Mouse (Mus musculus): ENCODE results near the gene 4930412O13Rik.

Gene 4930412O13Rik

DNA sequence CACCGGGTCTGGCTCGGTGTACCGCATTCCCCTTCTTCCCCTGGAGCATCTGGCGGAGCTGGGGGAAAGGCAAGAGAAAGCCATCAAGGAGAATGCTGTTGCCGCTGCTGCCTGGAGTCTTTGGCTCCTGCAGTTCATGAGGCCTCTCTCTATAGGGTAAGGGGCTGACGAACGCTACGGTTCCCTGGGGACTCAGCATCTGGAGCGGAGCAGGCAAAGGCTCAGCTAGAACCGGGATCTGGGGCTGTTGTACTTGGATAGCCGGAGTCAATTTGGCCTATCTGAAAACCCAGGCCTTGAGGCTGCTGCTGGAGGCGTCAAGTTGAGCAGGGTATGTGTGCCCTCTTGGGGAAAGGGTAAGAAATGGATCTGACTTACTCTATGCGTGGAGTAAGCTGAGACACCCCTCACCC lies 565 bp downstream of the 4930412O13Rik start:
- DNase-seq: no peak

DNA sequence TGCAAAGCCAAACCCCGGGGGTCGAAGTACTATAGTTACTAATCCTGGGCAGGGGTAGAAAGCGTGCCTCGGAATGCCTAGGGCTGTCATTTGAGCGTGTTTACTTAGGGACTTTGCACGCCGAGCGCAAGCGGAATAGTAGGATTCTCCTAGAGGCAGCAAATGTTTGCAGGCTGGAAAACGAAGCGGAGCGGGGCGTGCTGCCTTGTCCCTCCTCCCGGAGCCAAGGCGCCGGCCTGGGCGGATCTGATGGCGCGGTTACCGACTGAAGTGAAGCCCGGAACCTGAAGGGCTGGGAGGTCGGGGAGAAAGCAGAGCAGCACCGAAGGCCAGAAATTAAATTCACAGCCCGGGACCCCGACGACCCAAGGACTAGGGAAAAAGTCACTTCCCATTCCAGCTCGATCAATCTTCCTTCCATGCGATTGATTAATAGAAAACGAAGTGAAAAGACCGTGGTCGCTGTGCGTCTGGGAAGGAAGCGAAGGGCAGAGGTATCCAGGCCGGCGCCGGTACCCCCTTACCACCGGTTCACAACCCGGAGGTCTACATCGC lies 1.4 kb downstream of the 4930412O13Rik start:
- peak in 1 of 2 experiments; percentile 25 for DNase-seq

DNA sequence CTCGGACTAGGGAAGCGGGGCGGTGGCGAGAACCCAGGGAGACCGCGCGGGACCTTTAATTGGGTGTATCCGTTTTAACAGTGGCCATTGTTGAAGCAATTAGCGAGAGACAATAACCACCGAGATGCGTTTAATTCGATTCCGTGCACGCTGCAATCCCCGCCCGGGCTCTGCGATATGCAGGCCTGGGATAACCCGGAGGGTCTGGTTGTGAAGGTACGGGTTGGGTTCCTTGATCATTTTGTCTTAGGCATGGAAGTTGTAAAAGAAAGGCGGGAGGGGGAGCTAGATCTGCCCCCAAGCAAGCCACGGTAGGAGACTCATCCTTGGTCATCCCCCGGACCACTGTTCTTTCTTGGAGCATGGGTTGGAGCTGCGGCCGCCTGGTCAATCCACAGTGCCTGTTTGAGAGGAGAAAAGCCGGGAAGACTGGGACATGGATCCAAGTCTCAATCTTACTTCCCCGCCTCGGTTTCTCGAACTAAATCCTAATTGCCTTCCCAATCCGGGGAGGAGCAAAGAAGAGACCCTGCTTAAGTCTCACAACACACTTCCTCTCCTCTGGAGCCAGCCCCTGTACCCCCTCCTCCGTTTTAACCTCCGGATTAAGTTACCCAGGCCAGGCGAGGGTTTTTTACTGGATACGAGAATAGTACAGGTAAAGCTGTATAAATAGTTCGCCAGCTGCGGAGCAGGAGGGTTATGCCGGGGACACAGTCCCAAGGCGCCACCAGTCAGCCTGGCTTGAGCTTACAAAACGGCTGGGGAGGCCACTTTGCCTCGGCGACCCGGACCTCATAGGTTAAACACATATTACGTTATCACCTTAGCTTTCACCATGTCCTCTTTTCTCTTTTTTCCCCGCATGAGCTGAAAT lies 2.1 kb downstream of the 4930412O13Rik start:
- DNase-seq: peak in 1 of 2 experiments; percentile 36

DNA sequence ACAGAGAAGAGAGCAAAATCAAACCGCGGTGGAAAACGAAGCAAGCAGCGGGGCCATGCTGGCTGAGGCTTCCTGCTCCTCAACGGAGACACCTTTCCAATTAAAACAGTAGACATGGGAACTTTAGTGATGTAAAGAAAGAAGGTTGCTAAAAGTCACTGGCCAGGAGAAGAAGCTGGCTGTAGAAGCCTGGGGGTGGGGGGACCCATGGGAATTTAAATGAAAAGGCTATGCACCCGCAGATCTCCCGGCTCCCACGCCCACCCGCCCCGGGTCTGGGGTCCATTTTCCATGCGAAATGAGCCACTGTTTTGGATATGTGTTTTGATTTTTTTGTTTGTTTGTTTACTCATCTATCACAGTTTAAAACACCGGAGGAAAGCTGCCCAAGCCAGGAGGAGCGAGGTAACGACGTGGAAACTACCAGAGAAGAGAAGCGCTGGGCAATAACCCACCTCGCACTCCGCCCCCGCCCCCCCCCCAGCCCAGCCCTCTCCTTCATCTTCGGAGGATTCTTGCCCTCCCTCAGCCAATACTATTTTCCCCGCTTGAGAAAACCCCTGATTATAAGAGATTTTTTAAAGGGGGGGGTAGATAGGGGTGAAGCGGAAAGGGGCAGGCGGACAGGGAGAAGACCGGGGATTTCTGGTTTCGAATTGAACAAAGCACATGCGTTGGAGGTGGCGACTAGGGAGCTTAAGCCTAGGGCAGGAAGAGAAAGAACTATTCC lies 2.9 kb downstream of the 4930412O13Rik start:
- DNase-seq: no peak

DNA sequence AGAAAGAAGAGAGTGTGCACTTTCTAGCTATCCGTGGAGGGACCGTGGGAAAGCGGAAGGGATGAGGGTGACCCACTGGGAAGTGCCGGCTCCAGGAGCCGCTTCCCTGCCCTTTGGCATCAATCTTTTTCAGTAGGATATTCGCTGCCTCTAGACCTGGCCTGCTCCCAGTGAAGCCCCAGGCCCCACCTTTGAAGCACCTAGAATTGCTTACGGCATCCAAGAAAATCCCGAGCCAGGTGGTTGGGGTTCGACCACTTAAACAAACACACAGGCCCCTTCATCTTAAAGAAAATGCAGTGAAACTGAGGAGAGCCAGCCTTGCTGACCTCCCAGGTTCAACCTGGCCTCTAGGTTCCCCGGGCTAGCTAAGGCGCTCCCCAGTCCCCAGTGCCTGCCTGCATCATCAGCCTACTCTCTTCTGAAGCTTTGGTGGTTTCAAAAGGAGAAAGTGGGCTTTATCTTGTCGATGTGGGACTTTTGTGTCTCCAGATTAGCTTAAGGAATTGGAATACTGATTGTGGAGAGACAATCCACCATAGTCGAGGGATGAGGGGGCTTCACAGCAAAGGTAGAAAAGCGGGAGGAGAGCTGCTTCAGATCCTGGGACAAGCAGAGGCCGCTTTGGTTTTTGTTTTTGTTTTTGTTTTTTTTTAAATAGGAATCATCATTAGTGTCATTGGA lies 3.6 kb downstream of the 4930412O13Rik start:
- DNase-seq: peak in 1 of 2 experiments; percentile 17

DNA sequence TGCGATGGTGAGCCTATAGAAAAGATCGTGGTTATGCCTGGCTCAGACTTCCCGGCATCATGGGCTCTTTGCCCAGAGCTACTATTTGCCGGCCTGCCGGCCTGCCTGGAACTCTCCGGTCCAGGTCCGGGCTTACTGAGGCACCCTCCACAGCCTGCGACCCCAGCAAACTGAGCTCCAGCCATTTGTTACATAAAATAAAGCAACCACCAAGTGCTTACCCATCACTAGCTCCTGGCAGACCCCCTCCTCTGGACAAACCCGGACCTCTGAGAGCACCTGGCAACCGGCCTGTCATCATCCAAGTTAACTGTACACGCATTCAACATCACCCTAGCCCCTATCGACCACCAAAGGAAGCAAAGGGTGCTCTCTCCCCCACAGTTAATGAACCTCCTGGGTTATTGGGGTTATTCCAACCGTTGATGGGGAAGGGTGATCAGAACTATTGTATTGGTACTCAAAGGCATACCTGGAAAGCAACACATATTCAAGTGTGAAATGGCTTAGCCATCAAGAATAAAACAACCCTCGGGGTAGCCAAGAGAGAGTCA lies 4.2 kb downstream of the 4930412O13Rik start:
- no peak for DNase-seq

DNA sequence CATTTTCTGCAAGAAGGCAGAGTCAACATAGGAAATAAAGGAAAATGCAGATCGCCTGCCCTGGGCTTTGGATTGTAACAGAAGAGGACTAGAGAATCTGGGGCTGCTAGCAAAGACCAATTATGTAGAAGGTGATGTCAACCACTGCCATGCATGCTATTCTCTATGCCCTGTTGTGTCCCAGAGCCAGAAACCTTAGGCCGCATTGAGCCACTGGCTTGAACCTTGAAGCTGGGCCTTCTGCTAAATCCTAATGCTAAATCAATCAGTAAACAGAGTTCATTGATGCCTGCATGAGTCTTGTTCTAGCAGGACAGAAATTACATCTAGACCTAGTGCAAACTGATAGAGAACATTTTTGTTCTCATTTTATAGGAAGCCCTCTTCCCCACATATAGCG lies 5.0 kb downstream of the 4930412O13Rik start:
- DNase-seq: no peak

DNA sequence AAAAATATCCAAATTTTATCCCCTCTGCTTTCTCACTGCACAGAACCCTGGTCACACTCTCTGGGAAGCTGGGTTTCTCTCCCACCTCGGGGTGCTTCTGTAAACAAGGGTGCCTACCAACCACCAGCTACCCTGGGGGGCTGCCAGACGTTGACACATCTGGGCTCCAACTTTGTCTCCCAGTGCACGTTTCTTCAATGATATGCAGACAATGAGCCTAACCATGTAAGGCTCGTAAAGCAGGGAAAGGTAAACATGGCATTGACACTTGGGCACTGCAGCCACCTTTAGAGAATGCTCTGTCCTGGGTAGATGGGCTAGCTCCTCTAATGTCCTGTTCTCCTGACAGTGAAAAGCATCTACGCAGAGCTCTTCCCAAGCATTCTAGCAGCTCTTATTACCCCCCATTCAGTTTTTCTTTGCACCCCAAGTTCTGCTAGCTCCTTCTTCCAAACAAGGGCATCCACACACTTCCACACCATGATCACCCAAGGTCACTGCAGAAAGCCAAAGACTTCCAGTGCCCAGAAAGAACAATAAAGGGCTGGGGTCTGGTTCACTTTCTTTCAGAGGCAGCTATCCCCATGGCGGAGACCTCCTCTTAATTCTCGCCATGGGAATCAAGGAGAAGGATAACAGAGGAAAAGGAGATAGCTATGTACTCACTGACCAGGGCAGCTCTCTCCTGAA lies 6.0 kb downstream of the 4930412O13Rik start:
- no peak for DNase-seq

DNA sequence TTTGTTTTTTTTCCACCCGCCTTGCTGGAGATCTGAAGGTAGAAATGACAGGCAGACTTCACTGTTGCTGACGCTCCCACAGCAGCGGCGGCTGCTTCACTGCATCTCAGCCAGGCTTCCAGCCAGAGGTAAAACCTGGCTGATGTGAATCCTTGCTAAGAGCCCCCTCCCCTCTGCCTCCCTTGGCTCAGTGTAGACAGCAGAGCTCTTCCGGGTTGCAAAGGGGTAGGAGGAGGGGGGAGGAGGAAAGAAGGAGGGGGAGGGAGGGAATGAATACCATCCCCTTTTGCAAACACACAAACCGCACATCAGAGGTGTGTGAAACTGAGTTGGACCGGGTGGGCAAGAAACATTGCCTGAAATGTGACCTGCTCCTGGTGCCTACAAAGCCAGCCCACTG lies 6.6 kb downstream of the 4930412O13Rik start:
- DNase-seq: no peak

DNA sequence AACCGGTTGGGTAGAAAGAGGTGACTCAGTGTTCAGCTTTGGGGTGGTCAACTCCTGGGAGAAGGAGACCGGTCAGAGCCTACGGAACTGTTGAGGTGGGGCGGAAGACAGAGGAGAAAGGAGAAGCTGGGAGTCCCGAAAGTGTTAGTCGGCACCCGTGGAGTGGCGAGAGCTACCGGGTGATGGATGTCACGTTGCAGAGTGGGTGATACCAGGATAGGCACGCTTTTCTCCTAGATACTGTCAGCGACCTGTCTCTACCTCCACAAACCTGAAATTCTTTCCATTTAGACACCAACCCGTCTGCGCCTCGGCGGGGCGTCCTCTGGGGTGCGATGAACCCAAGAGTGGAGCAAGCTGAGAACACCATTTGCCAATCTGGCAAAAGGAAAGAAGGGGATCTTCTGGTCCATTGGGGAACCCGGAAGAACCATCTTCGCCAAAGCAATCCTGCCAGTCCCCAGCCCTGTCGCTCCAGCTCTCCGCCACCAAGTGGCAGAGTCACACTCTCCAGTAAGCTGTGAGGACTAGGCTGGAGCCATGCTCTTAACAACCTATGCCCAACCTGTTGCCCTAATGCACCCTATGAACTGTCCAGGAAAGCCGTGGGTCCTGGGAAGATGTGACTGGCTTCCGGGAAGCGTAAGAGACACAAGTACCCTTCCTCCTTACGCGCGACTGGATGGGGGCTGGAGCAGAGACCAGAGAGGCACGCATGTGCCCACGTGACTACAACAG lies 8.0 kb downstream of the 4930412O13Rik start, which contains the start of gene 9230102O04Rik:
TSS of gene 9230102O04Rik (minus strand) at position 628 of the 738 bp plus-strand sequence.
- no peak for DNase-seq

DNA sequence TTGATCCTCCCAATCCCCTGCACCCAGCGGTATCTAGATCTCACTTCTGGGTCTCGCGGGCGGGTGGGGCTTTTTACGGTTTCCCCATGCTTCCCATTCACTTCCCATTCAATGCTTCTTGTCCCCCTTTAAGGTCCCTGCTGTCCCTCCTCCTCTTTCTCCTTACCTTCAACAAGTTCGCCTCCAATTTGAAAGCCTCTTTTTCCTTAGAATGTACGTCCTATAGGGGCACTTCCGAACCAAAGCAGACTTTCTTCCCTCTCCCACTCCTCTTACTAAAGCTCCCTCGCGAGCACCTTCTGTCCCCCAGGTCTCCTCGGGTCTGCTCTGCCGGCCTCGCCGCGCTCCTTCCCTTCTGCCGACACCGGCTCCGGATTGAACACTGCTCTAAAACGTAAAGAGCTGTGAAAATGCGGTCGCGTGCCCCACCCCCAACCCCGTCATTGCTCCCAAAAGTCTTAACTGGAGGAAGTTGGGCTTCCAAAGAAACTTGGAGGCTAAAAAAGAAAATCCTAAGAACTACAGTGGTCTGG lies 8.7 kb downstream of the 4930412O13Rik start, which contains the start of gene Gata3:
TSS of gene Gata3 (minus strand) at position 384 of the 533 bp plus-strand sequence.
- no peak for DNase-seq

DNA sequence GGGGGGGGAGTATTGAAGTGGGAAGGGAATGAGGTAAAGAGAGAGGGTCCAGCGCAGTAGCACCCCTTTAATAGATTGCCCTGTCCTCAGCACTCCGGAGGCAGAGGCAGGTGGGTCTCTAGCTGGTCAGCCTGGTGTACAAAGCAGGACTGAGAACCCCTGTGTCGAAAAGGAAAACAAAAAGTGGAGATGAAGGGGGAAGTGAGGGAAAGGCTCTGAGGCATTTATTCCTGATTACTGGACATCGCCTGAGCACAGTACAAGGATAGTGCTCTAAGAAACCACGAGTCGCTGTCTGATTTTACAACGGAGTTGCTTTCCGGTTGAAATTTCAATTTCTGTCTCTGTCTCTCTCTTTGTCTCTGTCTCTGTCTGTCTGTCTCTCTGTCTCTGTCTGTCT lies 9.2 kb downstream of the 4930412O13Rik start:
- no peak for DNase-seq

DNA sequence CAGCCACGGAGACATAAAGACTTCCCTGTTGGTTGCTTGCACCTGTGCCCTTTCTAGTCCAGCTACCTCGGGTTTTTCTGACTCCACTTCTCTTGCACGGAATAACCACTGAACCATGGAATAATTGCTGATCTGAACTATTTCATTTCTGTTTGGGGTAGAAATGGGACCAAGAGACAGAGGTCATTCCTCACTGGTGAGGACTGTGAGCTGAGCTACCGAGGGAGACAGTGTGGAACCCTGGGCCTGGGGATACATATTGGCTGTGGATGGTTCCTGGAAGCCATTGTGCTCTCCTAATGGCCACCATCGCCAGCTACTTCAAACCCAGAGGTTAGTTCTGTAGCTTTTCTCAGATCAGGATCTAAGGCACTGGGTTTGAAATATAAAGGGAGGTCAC lies 9.9 kb downstream of the 4930412O13Rik start:
- DNase-seq: no peak

DNA sequence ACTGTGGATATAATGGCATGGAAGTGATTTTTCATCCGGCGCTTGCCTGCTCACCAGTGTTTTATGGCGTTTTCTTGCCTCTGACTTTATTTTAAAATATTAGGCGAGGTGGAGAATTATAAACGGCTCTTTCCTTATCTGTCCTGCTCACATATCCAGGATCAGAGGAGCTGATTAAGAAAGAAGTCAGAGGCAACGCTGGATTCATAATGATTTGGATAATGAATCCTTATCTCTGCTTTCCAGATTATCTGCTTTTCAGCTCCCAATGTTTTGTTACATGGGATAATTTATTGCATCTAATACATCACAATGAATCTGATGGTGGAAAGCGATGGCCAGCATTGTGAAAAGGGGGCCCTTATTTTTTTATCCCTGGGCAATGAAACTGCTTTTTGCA lies 11.5 kb downstream of the 4930412O13Rik start:
- DNase-seq: no peak

DNA sequence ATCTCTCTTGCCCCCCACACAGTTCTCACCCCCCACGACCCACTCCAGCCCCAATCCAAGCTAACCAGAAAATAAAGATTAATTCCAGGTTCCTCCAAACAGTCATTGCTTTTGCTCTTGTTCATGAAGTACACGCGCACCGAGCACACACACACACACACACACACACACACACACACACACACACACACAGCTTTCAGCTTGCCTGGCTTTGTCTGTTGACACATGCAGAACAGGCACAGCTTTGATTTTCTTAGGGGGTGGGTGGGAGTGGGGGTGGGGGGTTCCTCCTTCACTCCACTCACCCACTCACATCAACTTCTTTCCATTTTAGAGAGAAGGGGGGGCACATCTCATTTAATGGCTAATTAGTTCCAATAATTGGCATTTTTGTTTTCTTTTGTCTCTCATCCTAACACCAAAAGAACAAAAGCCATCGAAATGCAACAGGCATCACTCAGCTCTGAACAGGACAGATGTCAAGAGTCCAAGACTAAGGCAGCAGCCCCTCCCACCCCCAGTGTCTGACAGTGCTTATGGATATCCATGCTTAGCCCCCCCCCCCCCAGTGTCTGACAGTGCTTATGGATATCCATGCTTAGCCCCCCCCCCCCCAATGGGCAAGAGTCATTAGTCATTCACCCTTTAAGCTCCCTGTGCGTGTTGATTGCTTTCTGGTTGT lies 12.4 kb downstream of the 4930412O13Rik start:
- no peak for DNase-seq

DNA sequence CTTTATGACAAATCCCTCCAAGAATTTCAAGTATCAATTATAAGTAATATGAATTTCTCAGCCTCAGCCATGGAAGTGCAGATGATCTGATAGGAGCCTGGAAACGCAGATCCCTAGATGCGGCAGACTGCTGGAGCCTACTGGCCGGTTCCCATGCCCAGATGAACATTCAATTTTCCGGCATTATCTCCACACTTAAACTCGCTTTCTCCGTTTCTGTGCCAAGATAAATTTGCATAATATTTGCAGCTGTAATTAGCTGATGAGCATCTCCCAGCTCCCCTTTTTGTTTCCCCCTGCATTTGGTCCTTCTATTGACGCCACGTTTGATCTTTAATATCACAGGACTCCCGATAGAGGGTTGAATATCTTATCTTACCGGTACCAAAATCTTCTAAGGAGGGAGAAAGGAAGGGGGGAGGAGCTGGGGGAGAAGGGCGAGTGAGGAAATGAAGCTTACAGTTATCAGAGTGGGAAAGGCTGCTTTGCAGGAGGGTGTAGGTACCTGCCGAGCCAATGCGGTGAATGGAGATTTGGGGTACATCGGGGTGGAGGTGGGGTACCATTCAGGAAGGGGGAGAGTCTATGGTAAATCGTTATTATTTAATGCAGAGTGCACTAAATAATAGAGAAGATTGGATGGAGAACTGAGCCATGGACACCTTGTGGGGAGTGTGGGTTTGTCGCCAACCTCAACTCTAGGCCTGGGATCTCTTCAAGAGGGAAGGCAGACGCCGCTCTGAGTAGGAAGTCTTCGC lies 14.0 kb downstream of the 4930412O13Rik start:
- DNase-seq: no peak

DNA sequence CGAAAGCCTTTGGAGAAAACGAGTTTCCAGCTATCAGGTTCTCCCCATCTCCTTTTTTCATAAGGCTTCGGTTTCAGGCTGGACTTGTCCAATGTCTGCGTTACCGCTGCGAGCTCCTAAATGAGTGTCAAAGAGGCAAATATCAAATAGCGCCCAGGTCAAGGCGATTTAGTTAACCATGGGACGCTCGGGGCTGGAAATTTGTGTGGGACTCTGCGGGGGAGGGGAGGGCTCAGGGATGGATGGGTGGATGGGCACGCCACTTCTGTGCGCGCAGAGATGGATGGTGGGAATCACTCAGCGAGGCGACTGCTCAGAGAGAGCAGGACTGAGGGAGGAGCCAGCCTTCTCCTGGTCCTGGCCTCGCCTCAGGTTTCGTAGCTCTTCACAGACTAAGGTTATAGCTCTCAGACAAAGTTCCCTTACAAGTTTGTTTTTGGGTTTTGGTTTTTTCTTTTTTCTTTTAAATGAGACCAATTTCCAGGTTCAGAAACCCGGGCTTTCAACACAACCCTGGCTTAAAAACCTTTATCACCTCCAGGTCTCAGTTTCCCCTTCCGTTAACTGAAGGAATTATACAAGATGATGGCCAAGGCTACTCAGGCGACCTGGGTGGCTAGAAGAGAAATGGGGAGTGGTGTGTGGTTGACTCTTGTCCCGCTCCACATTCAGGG lies 15.2 kb downstream of the 4930412O13Rik start:
- no peak for DNase-seq

DNA sequence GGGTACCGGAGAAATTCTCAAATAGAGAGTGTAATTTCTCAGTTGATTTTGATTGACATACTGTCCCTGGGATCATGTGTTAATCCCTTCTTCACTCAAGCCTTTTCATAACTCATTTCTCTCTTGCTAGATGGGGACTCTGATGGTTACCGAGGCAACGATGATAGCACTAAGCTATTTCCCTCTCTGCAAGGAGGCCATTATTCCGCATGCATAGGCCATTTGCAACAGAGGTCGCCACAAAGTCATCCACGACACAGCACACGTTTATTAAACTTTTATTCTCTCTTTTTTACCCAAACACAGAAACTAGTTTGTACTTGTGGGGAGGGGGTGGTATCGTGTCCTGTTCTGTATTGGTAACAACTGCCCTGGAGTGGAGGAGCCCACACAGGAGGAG lies 16.8 kb downstream of the 4930412O13Rik start:
- DNase-seq: no peak
